Mouse (Mus musculus): Measurements from ENCODE around the gene Trir. TPM values are rescaled to one million over a fixed set of nuclear protein-coding genes. Genes with fewer than 3 reads are reported as not detected.

The Trir gene
- 200 TPM for polyA plus RNA-seq (2017; shearing (Covaris generic))

GRCm38 (mm10) chr8:85026670-85027515 lies at the start of gene Trir:
Trir (plus strand) TSS chr8:85026823.

GRCm38 (mm10) chr8:84978248-84978940 lies 48.2 kb upstream of the Trir start, which contains the start of gene Junb:
Junb (minus strand) TSS chr8:84978718.

GRCm38 (mm10) chr8:84990349-84990748 lies 36.3 kb upstream of the Trir start, which contains the start of gene Hook2:
Hook2 (plus strand) TSS chr8:84990603.

GRCm38 (mm10) chr8:85014431-85014830 lies 12.2 kb upstream of the Trir start, which contains the start of gene Best2:
Best2 (minus strand) TSS chr8:85014531.

GRCm38 (mm10) chr8:85025098-85025932 lies 1.3 kb upstream of the Trir start, which contains the start of gene Asna1:
Asna1 (minus strand) TSS chr8:85025281.

GRCm38 (mm10) chr8:85036718-85037365 lies 10.2 kb downstream of the Trir start, which contains the start of gene Tnpo2:
Tnpo2 (plus strand) TSS chr8:85036915.

GRCm38 (mm10) chr8:85059879-85060616 lies 33.4 kb downstream of the Trir start, which contains the start of gene Fbxw9:
Fbxw9 (plus strand) TSS chr8:85060055.

GRCm38 (mm10) chr8:85067982-85068381 lies 41.4 kb downstream of the Trir start, which contains the start of gene Gm5741:
Gm5741 (minus strand) TSS chr8:85067982.

GRCm38 (mm10) chr8:85071514-85072281 lies 45.1 kb downstream of the Trir start, which contains the start of gene Dhps:
Dhps (plus strand) TSS chr8:85071757.

Other genes with a start within 250 kb of the Trir start
- 3.0 TPM for gene Nfix, start 226.5 kb upstream of the Trir start, polyA plus RNA-seq (2017; shearing (Covaris generic))
- gene Dand5, start 204.0 kb upstream of the Trir start, polyA plus RNA-seq (2017; shearing (Covaris generic)) = 6.8 TPM
- gene Gadd45gip1, start 195.3 kb upstream of the Trir start, polyA plus RNA-seq (2017; shearing (Covaris generic)) = 27.8 TPM
- gene Rad23a, start 186.2 kb upstream of the Trir start, polyA plus RNA-seq (2017; shearing (Covaris generic)) = 189 TPM
- gene Calr, start 179.9 kb upstream of the Trir start, polyA plus RNA-seq (2017; shearing (Covaris generic)) = 587 TPM
- gene Farsa, start 169.8 kb upstream of the Trir start, polyA plus RNA-seq (2017; shearing (Covaris generic)) = 97.7 TPM
- 7.7 TPM for gene Syce2, start 154.7 kb upstream of the Trir start, polyA plus RNA-seq (2017; shearing (Covaris generic))
- 39.4 TPM for gene Gcdh, start 132.9 kb upstream of the Trir start, polyA plus RNA-seq (2017; shearing (Covaris generic))
- gene Klf1, start 124.9 kb upstream of the Trir start, polyA plus RNA-seq (2017; shearing (Covaris generic)) = 1.1 TPM
- 18.9 TPM for gene Dnase2a, start 118.3 kb upstream of the Trir start, polyA plus RNA-seq (2017; shearing (Covaris generic))
- 1.1 TPM for gene Mast1, start 89.5 kb upstream of the Trir start, polyA plus RNA-seq (2017; shearing (Covaris generic))
- 0.31 TPM for gene Rtbdn, start 79.8 kb upstream of the Trir start, polyA plus RNA-seq (2017; shearing (Covaris generic))
- not detected for gene Gm49661, start 57.4 kb upstream of the Trir start, polyA plus RNA-seq (2017; shearing (Covaris generic))
- gene Prdx2, start 57.2 kb upstream of the Trir start, polyA plus RNA-seq (2017; shearing (Covaris generic)) = 266 TPM
- 105 TPM for gene Rnaseh2a, start 57.1 kb upstream of the Trir start, polyA plus RNA-seq (2017; shearing (Covaris generic))
- 481 TPM for gene Junb, start 48.1 kb upstream of the Trir start, polyA plus RNA-seq (2017; shearing (Covaris generic))
- gene Hook2, start 36.2 kb upstream of the Trir start, polyA plus RNA-seq (2017; shearing (Covaris generic)) = 7.8 TPM
- not detected for gene Best2, start 12.3 kb upstream of the Trir start, polyA plus RNA-seq (2017; shearing (Covaris generic))
- 53.5 TPM for gene Asna1, start 1.5 kb upstream of the Trir start, polyA plus RNA-seq (2017; shearing (Covaris generic))
- gene Tnpo2, start 10.1 kb downstream of the Trir start, polyA plus RNA-seq (2017; shearing (Covaris generic)) = 45.8 TPM
- gene Fbxw9, start 33.2 kb downstream of the Trir start, polyA plus RNA-seq (2017; shearing (Covaris generic)) = 8.0 TPM
- 1.9 TPM for gene Gm5741, start 41.2 kb downstream of the Trir start, polyA plus RNA-seq (2017; shearing (Covaris generic))
- 78.8 TPM for gene Dhps, start 44.9 kb downstream of the Trir start, polyA plus RNA-seq (2017; shearing (Covaris generic))
- 185 TPM for gene Wdr83os, start 53.9 kb downstream of the Trir start, polyA plus RNA-seq (2017; shearing (Covaris generic))
- 41.4 TPM for gene Wdr83, start 54.5 kb downstream of the Trir start, polyA plus RNA-seq (2017; shearing (Covaris generic))
- gene Man2b1, start 56.4 kb downstream of the Trir start, polyA plus RNA-seq (2017; shearing (Covaris generic)) = 184 TPM
- gene Zfp791, start 96.3 kb downstream of the Trir start, polyA plus RNA-seq (2017; shearing (Covaris generic)) = not detected
- gene Cks1brt, start 125.1 kb downstream of the Trir start, polyA plus RNA-seq (2017; shearing (Covaris generic)) = not detected
- gene Olfr371, start 199.2 kb downstream of the Trir start, polyA plus RNA-seq (2017; shearing (Covaris generic)) = not detected

Measured in activated CD4-positive, CD25-positive, alpha-beta regulatory T cell, adult 9 weeks (primary cell).